Mouse (Mus musculus): ENCODE measurements around the gene Ahcyl1.

The Ahcyl1 gene

DNA sequence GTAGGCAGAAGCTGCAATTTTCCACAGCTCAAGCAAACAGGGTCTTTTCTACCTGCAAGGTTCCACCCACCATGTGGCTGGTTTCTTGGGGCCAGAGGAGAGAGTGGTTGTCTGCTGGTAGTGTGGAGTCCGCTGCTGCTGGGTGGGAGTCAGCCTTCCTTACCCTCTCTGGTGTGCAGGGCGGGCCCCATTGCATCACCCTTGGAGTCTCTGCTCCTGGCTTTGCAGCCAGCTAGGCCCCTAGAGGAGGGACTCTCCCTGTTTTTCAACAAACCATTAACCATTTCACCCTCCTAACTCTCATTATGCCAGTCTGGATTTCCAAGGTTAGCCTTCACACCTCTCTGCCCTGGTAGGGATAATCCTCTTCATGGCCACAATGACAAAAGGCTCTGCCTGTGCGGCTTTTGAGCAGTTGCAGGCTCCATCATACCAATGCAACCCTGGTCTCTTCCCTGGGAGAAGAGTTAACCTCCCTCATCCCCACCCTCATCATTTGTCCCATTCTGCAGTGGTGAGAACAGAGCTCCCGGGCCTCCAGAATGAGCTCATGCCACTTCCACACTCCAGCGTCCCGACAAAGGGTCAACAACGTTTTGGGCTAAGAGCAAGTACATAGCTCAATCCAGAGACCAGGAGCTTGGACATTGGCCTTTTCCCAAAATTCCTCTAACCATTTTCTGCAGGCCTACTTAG is 7.5 kb upstream of the Ahcyl1 start:
- DNase-seq (ENCODE audit: low read depth, low spot score), result no peak

DNA sequence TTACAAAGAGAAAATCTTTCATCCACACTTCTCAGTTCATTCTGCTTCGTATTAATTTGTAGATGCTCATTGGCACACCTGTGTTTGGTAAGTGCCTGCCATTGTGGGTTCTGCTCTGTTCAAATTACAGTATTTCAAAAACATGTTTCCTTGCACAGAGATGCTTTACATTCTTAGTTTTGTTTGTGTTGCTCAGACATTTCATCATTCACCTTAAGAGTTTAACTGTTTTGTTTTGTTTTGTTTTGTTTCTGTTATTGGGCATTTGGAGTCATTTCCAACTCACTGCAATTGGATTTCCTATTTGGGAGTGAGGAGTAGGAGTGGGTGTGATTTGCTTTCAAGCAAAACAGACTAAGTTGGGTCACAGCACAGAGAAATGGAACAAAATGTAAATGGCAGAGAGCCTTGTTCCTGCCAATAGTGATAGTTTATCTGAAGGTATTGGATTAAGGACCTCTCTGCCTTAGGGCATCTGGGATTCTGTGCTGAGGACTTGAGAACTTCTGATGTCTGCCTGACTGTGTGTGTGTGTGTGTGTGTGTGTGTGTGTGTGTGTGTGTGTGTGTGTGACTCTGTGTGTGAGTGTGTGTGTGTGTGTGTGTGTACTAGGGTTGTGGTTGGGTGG is 5.5 kb upstream of the Ahcyl1 start:
- no peak for DNase-seq (ENCODE audit: low read depth, low spot score)

GRCm38 (mm10) chr3:107700625-107701024 is 4.3 kb upstream of the Ahcyl1 start:
- no peak for DNase-seq (ENCODE audit: low read depth, low spot score)

DNA sequence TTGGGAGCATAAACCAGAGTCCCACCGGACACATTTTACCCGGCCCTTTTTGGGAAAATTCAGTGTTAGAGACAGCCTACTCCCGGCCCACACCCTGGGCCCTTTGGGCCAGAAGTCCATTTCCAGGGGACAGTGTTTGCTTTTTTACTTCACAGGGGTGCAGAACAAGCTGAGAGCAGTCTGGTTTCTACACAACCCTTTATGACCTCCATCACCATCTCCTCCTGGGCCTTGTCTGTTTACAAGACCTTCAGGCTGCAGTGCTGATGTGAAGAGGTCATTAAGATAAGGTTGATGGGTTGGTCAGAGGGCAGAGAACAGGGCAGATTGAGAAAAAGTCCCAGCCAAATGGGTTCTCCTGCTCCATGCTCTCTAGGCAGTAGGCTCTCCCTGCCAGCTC is 550 bp upstream of the Ahcyl1 start:
- no peak for DNase-seq (ENCODE audit: low read depth, low spot score)

DNA sequence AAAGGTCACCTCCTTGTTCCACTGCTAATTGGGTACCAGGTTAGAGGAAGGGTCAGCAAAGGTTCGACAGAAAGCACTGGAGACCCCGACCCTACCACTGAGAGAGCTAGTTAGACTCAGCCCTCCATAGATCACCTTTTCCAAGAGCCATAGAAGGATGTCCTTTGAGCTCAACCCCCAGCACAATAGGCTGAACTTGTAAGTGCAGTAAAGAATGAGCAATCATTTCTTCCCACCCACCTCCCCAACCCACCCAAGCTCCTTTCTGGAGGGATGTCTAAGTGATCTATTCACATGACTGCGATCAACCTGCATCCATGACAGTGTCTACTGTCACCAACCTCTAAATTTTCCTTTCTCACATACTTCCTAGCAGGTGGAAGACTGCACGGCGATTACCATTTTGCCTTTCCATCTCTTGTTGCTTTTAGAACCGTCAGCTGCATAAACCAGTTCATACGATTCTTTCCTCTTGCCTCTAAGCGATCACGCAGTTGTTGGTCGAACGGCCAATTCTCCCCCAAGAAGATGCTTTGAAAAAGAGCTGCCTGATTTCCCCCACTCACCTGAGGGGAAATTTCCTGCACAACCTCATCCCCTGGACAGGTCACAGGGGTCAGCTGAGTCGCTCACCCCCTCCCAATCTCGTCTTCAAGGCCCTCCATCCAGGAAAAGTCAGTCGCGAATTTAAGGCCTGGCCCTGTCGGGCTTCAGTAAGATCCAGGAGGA is 977 bp downstream of the Ahcyl1 start:
- no peak for DNase-seq (ENCODE audit: low read depth, low spot score)

DNA sequence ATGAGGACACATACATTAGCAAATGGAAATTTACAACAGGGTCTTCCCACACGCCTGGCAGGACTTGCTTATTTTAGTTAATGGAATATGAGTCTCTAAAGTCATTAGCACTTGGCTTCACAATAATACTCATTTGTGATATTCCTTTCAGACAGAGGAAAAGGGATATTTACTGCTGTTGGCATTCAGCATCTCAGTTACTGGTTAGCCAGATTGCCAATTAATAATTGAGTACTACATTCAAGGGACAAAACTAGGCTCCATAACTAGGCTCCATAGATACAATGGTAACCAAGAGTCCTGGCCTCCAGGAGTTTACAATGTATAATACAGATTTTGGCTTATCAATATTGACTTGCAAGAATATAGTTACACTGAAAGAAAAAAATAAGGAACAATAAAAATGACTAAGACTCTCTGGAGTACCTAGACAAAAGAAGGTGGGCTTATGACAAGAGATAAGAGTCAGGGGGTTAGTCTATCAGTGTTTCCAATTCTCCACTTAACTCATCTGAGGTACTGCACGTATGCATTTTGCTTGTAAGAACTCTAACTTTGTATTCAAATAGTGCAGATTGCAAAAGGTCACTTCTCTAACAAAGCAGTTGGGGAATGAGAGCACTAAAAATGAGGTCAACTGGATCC is 2.0 kb downstream of the Ahcyl1 start:
- no peak for DNase-seq (ENCODE audit: low read depth, low spot score)

DNA sequence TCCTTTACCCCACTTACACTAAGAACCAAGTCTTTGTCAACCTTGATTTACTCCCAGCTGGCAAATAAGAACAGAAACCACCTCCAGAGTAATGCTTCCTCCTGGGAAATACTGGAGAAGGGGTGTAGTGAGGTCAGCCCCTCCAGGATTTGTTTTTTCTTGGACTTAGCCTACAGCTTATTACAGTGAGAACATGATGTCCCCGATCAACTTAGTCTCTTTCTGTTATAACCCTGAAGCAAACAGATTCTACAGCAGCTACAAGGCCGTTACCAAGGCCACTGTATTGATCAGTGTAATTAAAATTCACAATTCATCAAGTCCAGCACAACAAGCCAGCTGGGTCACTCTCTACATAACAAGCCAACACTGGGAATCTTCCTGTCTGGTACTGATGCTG is 6.0 kb downstream of the Ahcyl1 start:
- DNase-seq (ENCODE audit: low read depth, low spot score), result no peak

DNA sequence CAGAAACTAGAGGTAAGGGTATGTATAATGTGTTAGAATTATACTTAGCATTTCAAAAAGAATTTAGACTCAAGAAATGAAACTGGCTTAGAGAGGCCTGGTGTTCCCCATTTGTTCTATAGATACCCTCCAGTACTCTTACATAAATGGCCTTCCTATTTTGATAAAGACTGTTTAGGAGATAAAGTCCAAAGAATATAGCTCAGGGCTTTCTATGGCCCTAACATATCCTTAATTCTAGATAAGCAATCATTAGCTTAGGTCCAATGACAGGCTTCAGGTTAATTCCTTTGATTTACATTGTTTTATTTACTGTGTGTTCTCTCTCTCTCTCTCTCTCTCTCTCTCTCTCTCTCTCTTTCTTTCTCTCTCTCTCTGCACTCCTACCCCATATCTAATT is 7.1 kb downstream of the Ahcyl1 start:
- no peak for DNase-seq (ENCODE audit: low read depth, low spot score)

DNA sequence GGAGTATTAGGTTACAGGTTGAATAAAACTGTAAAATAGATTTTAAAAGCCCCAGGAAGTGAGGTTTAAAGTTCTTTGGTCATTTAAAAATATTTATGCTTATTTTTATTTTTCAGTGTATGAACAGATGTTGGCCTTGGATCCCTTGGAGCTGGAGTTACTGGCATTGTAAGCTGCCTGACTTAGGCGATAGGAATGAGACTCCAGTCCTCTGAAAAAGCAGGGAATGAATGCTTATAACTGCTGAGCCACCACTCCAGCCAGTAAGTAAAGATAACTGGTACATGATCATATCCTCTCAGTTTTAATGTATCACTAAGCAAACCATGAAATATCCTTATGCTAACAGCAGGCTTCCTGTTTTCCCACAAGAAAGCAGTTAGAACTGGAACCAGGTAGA is 8.1 kb downstream of the Ahcyl1 start:
- no peak for DNase-seq (ENCODE audit: low read depth, low spot score)

GRCm38 (mm10) chr3:107686276-107686977 is 9.9 kb downstream of the Ahcyl1 start:
- no peak for DNase-seq (ENCODE audit: low read depth, low spot score)

DNA sequence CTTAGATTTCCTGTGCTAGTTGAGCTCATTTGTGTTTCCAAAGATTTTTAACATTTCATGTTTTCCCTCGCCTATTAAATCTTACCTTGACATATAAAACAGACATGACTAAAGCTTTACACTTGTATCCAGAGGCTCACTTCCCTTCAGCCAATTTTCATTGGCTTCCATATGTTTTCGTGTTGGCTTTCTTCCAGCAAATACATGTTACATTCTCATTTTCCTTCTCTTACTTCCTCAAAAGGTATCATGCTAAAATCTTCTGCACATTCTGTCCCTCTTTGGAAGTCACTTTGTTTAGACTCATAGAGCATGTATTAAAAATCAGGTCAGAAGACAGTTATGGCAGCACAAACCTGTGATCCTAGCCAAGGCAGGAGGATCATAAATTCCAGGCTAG is 10.7 kb downstream of the Ahcyl1 start:
- no peak for DNase-seq (ENCODE audit: low read depth, low spot score)

- no peak for DNase-seq (ENCODE audit: low read depth, low spot score)
Measured at GRCm38 (mm10) chr3:107683587-107683986, 12.8 kb downstream of the Ahcyl1 start.

DNA sequence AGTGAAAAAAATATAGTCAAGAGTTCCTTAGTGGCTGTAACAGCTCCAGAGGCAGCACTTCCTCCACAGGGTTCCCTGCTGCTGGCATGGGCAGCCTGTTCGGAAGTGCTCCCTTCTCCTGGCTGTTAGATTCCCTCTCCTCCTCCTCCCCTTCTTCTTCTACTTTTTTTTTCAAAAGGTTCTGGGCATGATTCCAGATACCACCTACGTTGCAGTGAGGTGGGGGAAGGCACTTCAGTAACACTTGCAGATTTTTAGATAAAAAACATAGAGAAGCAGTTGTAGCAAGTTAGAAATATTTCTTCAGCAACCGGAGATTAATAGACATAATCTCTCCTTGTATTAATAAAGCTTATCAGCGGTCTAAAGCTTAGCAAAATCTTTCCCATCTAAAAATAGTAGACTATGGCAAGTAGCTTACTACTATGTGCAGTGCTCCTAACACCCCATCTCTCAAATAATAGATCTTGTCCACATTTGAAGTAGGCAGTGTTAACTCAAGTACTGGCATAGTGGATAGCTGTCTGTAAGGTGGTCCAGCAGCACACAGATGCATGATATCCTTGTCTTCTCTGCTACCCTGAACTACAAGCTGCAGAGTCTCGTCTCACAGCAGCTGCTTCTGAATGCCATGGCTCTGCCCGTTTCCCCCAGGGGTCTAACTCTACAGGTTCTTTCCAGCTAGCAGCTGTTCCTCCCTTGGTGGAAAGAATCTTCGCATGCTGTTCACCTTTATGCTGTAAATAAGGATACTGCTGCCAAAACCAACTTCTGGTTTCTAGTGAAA is 15.4 kb downstream of the Ahcyl1 start:
- no peak for DNase-seq (ENCODE audit: low read depth, low spot score)

GRCm38 (mm10) chr3:107671509-107671908 is 24.9 kb downstream of the Ahcyl1 start:
- no peak for DNase-seq (ENCODE audit: low read depth, low spot score)

GRCm38 (mm10) chr3:107670500-107670899 is 25.9 kb downstream of the Ahcyl1 start:
- no peak for DNase-seq (ENCODE audit: low read depth, low spot score)

DNA sequence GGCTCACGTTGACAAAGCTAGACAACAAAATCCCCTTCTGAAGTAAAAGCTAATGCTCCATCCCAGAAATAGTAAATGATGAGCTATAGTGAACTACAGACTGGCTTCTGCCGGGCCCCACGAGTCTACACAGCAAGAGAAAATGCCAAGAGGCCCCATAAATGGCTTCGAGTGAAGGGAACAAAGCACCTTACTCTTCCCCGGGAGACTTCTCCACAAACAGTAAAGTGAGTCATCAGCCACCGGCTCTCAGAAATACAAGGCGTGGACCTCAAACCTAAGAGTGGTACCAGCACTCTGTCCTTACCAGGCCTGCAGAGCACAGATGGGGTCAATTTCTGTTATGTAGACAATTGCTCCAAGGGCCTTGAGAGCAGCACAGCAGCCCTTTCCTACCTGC is 27.6 kb downstream of the Ahcyl1 start:
- DNase-seq (ENCODE audit: low read depth, low spot score), result no peak

DNA sequence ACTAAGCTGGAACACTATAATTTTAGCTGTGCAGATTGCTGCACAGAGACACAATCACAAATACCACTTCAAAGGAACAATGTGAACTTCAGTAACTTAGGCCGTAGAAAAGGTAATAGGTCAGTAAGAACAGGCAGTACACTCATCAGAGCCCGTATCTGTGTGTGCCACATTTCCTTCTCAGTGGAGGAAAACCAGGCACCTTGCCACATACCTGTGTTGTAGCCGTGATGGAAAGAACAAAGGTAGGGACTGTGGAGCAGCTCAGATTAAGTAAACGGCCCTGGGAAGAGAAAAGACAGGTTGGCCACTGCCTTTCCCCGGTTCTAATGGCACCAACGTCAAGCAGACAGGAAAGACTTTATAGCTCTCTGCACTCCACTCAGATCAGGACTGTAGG is 28.9 kb downstream of the Ahcyl1 start:
- DNase-seq (ENCODE audit: low read depth, low spot score), result no peak

DNA sequence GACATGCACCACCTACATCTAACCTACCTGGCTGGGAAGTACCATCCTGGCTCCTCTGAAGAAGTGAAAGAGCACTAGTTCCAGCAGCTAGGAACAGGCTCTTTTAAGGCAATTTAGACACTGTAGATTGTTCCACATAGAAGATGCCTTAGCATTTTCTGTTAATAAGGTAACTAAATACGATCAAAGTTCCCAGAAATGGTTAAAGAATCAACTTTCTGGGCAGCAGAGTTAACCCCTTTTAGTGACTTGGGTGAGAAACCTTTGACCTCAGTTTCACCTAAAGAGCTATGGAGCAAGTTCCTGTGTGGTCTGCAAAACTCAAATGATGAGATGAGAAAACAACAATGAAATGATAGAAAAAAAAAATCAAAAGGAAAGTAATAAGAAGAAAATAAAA is 31.7 kb downstream of the Ahcyl1 start:
- DNase-seq (ENCODE audit: low read depth, low spot score), result no peak

DNA sequence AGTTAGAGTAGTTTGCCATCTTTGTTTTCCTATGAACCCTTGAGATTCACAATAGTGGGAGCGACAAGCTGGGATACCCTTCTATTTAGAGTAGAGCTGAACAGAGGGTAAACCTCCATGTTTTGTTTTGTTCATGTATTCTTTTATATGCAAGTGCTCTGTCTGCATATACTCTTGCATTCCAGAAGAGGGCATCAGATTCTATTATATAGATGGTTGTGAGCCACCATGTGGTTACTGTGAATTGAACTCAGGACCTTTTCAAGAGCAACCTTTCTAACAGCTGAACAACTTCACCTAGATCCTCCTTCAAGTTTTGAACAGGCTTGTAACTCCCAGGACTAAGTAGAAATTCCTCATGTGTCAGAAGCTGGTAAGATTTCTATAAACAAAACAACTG is 37.4 kb downstream of the Ahcyl1 start:
- DNase-seq (ENCODE audit: low read depth, low spot score), result no peak

GRCm38 (mm10) chr3:107656888-107657287 is 39.5 kb downstream of the Ahcyl1 start:
- no peak for DNase-seq (ENCODE audit: low read depth, low spot score)

DNA sequence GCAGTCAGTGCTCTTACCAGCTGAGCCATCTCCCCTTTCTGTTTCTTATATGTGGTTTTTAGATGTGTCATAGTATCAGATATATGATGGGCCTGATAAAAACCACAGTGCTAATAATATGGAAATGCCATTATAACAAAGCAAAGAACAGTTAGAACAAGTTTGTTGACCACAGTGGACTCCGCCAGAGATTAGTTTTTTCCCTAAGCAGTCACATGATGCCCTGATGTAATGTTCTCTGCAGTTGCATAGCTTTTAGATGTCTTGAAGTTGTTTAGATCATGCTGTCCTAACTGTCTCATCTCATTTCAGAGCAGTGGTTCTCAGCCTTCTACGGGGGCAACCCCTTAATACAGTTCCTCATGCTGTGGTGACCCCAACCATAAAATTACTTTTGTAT is 40.2 kb downstream of the Ahcyl1 start:
- DNase-seq (ENCODE audit: low read depth, low spot score), result no peak
